Comparison of ENCODE assay signal across 8 mouse cellular contexts in genomic region chr3:34080900-34081662, GRCm38 (mm10). TPM values are rescaled to one million over a fixed set of nuclear protein-coding genes. Genes with fewer than 3 reads are reported as not detected.
DNase-seq lines count a peak whose midpoint lies in the region; ATAC-seq and TF ChIP-seq lines count a peak whose summit lies in the region.

Gene Dnajc19 (minus strand): TSS chr3:34081321.

- DNase-seq in 416B (ENCODE audit: low read depth): peak; percentile 92
- DNase-seq in heart, adult 8-10 months (ENCODE audit: low spot score): peak; percentile 95
- peak; percentile 97 for DNase-seq in kidney, adult 9 months
- peak; percentile 93 for DNase-seq in limb, embryonic 14.5 days (ENCODE audit: low spot score)
- DNase-seq in midbrain, postnatal 0 days (ENCODE audit: low spot score): peak; percentile 95
- DNase-seq in spleen, postnatal 14 days (ENCODE audit: low spot score in 2 of 2): peak; percentile 81 to 86

- peaks cover 6% of the 10 kb centered on the region; the same call in 1 of the 2 replicates for H3K36me3 ChIP-seq in embryonic facial prominence, embryonic 15.5 days
- H3K36me3 ChIP-seq in limb, embryonic 14.5 days (ENCODE audit: control insufficient read depth, insufficient read depth, low read length): peaks cover 6% of the 10 kb centered on the region
- H3K36me3 ChIP-seq in midbrain, postnatal 0 days (ENCODE audit: insufficient read depth, low read length): no peaks in the 10 kb centered on the region

- peak within 1 kb of the TSS; percentile 65 for H3K4me2 ChIP-seq in embryonic facial prominence, embryonic 15.5 days (replicated peaks)
- H3K4me2 ChIP-seq in limb, embryonic 14.5 days (replicated peaks; ENCODE audit: low read depth, low read length, severe bottlenecking): peak within 1 kb of the TSS; percentile 70
- H3K4me2 ChIP-seq in midbrain, postnatal 0 days (ENCODE audit: low read depth, low read length, poor library complexity, severe bottlenecking): peak within 1 kb of the TSS; percentile 61

- ATAC-seq in embryonic facial prominence, embryonic 15.5 days (ENCODE audit: insufficient number of reproducible peaks, low FRiP score, low TSS enrichment, low read depth): peak; percentile 93
- peak; percentile 91 for ATAC-seq in limb, embryonic 14.5 days (ENCODE audit: low FRiP score, low read depth)
- ATAC-seq in midbrain, postnatal 0 days (ENCODE audit: low FRiP score): peak; percentile 94

- under 1% methylated on average over 50 of the region's 50 CpGs for WGBS in bone marrow, adult 2 months
- WGBS in embryonic facial prominence, embryonic 15.5 days: under 1% methylated on average over 50 of the region's 50 CpGs
- 1% methylated on average over 50 of the region's 50 CpGs for WGBS in limb, embryonic 14.5 days
- under 1% methylated on average over 50 of the region's 50 CpGs for WGBS in midbrain, postnatal 0 days

- no peaks in the 10 kb centered on the region; the same call in 1 of the 2 replicates for H3K4me1 ChIP-seq in bone marrow, adult 2 months (ENCODE audit: control insufficient read depth, insufficient read depth, low read length)
- peaks cover 16% of the 10 kb centered on the region for H3K4me1 ChIP-seq in embryonic facial prominence, embryonic 15.5 days
- peaks cover 13% of the 10 kb centered on the region for H3K4me1 ChIP-seq in limb, embryonic 14.5 days (ENCODE audit: control insufficient read depth, insufficient read depth, low read length)
- peaks cover 7% of the 10 kb centered on the region; the same call in 1 of the 2 replicates for H3K4me1 ChIP-seq in midbrain, postnatal 0 days (ENCODE audit: insufficient read depth, low read length)

- H3K9me3 ChIP-seq in embryonic facial prominence, embryonic 15.5 days (replicated peaks): no peaks in the 10 kb centered on the region
- H3K9me3 ChIP-seq in limb, embryonic 14.5 days (ENCODE audit: control insufficient read depth, low read length): no peaks in the 10 kb centered on the region
- H3K9me3 ChIP-seq in midbrain, postnatal 0 days (ENCODE audit: low read length): no peaks in the 10 kb centered on the region

- no peak for TF ChIP-seq CTCF in bone marrow, adult 2 months (IDR thresholded peaks at IDR 0.05; ENCODE audit: control insufficient read depth, insufficient read depth, low read length)
- no peak for TF ChIP-seq CTCF in midbrain, postnatal 0 days (IDR thresholded peaks at IDR 0.05)

- peak within 1 kb of the TSS; percentile 89 for H3K4me3 ChIP-seq in bone marrow, adult 2 months (replicated peaks; ENCODE audit: control insufficient read depth, low read depth, low read length)
- H3K4me3 ChIP-seq in embryonic facial prominence, embryonic 15.5 days (replicated peaks): peak within 1 kb of the TSS; percentile 75
- H3K4me3 ChIP-seq in limb, embryonic 14.5 days (replicated peaks; ENCODE audit: low read length): peak within 1 kb of the TSS; percentile 60
- H3K4me3 ChIP-seq in midbrain, postnatal 0 days (ENCODE audit: low read depth, low read length): peak within 1 kb of the TSS; percentile 71

- peak; percentile 91; the same call in 1 of the 2 replicates for TF ChIP-seq POLR2A in bone marrow, adult 2 months (IDR thresholded peaks at IDR 0.05; ENCODE audit: borderline replicate concordance, control insufficient read depth, low read depth, low read length)
- TF ChIP-seq POLR2A in limb, embryonic 14.5 days (IDR thresholded peaks at IDR 0.05; ENCODE audit: borderline replicate concordance, extremely low read depth, insufficient read depth, insufficient read length): 0 out of 2 replicates have a peak, but pooled peaks have one; percentile 70

- no peaks in the 10 kb centered on the region for H3K27me3 ChIP-seq in embryonic facial prominence, embryonic 15.5 days
- H3K27me3 ChIP-seq in limb, embryonic 14.5 days (ENCODE audit: control insufficient read depth, insufficient read depth, low read length): no peaks in the 10 kb centered on the region
- no peaks in the 10 kb centered on the region for H3K27me3 ChIP-seq in midbrain, postnatal 0 days (ENCODE audit: insufficient read depth, low read length)

- peak within 1 kb of the TSS; percentile 75 for H3K9ac ChIP-seq in embryonic facial prominence, embryonic 15.5 days
- H3K9ac ChIP-seq in limb, embryonic 14.5 days (ENCODE audit: low read depth, low read length, severe bottlenecking): peak within 1 kb of the TSS; percentile 76
- H3K9ac ChIP-seq in midbrain, postnatal 0 days (replicated peaks; ENCODE audit: low read length, poor library complexity, severe bottlenecking): peak within 1 kb of the TSS; percentile 78

- peak within 1 kb of the TSS; percentile 22 for H3K27ac ChIP-seq in bone marrow, adult 2 months (ENCODE audit: control insufficient read depth, insufficient read depth, low read depth, low read length, poor library complexity)
- peak within 1 kb of the TSS; percentile 71; the same call in 1 of the 2 replicates for H3K27ac ChIP-seq in embryonic facial prominence, embryonic 15.5 days (replicated peaks)
- H3K27ac ChIP-seq in limb, embryonic 14.5 days (replicated peaks; ENCODE audit: low read depth, low read length): peak within 1 kb of the TSS; percentile 67
- H3K27ac ChIP-seq in midbrain, postnatal 0 days (ENCODE audit: low read depth, low read length): peak within 1 kb of the TSS; percentile 81

RNA-seq across cellular contexts. Expression of gene Dnajc19, which starts in this region (rescaled TPM):
- 36.7 and 46.3 TPM in 2 replicates for polyA plus RNA-seq in bone marrow, adult 2 months (2011; ENCODE audit: insufficient read depth, insufficient read length, low replicate concordance, missing spikeins)
- polyA plus RNA-seq in embryonic facial prominence, embryonic 15.5 days (2015; fragmentation: Nextera tagmentation; extraction: Ambion mirVana): 103 and 105 TPM in 2 replicates
- 100 to 1,000 TPM; 134 to 161 (median 146) TPM for total RNA-seq in heart, adult 8-10 months (2022)
- 66.7 and 91.5 TPM in 2 replicates for polyA plus RNA-seq in limb, embryonic 14.5 days (2012; rRNA removed)
- polyA plus RNA-seq in limb, embryonic 14.5 days (2014; fragmentation: Nextera tagmentation; extraction: Ambion mirVana): 138 and 148 TPM in 2 replicates
- 79.9 and 85.9 TPM in 2 replicates for total RNA-seq in midbrain, postnatal 0 days (2014; rRNA removed)
- polyA plus RNA-seq in midbrain, postnatal 0 days (2015; fragmentation: Nextera tagmentation; extraction: Ambion mirVana): 169 and 176 TPM in 2 replicates

Comparison
In these comparisons a context has a peak if more than half of its experiments do, and no peak if none do; other contexts are left out.
1. Peak in every context shown above with its lines: DNase-seq, ATAC-seq, H3K4me3 ChIP-seq and H3K27ac ChIP-seq.
2. H3K27ac ChIP-seq: peak in every context shown above with its lines; median percentile 81 in midbrain, postnatal 0 days; 71 in embryonic facial prominence, embryonic 15.5 days; 67 in limb, embryonic 14.5 days; 22 in bone marrow, adult 2 months.